Mouse (Mus musculus): Measurements from ENCODE around the gene Armh2. TPM values are rescaled to one million over a fixed set of nuclear protein-coding genes. Genes with fewer than 3 reads are reported as not detected.

Gene Armh2
- total RNA-seq, 1 experiment = not detected

DNA sequence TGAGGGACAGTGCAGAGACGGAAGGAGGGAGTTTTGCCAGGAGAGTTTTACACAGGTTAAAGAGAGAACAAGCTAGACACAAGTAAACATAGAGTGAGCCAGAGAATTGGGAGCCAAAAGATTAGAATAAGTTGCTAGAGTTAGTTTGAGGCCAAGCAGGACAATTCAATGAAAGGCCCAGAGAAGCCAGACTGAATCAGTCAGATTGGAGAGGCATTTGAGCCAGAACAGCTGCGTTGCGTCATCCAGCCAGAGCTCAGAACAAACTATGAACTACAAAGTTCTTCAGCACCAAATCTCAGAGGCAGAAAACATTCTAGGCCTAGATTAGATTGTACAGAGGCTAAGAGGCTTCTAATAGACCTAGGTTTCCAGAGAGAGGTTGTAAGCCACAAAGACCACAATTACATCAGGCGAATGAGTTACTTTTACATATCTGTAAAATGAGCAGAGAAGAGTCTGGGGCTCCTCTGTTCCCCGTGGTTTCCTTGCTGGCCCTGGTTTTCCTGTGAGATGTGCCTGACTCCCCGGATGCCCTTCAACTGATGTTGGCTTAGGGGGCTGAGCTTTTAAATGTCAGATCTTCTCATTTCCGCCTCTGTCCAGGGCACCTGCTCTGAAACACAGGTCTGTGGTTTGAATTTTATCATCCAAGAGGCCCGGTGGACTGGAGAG lies 37.8 kb downstream of the Armh2 start:
- no peak for TF ChIP-seq ZC3H11A (IDR thresholded peaks at IDR 0.05; ENCODE audit: borderline replicate concordance, low read depth, low read length)
- TF ChIP-seq MAFK (IDR thresholded peaks at IDR 0.05; ENCODE audit: insufficient read depth, low read depth, low read length) = no peak
- TF ChIP-seq CHD2 (IDR thresholded peaks at IDR 0.05; ENCODE audit: low read depth, low read length) = no peak
- no peak for TF ChIP-seq HCFC1 (IDR thresholded peaks at IDR 0.05; ENCODE audit: borderline replicate concordance, insufficient read depth, low read length)
- no peak for DNase-seq (ENCODE audit: low read depth, low spot score)
- Histone ChIP-seq H3K9ac (ENCODE audit: insufficient read depth, low read depth, low read length, poor library complexity, severe bottlenecking) (no peak overlapping the region), H3K4me3 (ENCODE audit: insufficient read depth in 1 of 2, low read depth in 1 of 2, low read length in 2 of 2, poor library complexity in 1 of 2, severe bottlenecking in 1 of 2) (no peak overlapping the region), H3K4me1 (ENCODE audit: control insufficient read depth in 2 of 2, insufficient read depth in 2 of 2, low read length in 2 of 2, poor library complexity in 1 of 2) (no peaks in the 10 kb centered on the region), H3K36me3 (ENCODE audit: control insufficient read depth, insufficient read depth, low read length, poor library complexity, severe bottlenecking) (no peaks in the 10 kb centered on the region), H3K27ac (ENCODE audit: insufficient read depth, low read depth, low read length, poor library complexity, severe bottlenecking) (no peak overlapping the region), H3K9me3 (ENCODE audit: control insufficient read depth, insufficient read depth, low read depth, low read length) (no peaks in the 10 kb centered on the region)
- in situ Hi-C loops (cut with MboI; ENCODE audit: low sequenced_read_pairs in 2 of 2, unreplicated experiment in 2 of 2) = no loop called here

DNA sequence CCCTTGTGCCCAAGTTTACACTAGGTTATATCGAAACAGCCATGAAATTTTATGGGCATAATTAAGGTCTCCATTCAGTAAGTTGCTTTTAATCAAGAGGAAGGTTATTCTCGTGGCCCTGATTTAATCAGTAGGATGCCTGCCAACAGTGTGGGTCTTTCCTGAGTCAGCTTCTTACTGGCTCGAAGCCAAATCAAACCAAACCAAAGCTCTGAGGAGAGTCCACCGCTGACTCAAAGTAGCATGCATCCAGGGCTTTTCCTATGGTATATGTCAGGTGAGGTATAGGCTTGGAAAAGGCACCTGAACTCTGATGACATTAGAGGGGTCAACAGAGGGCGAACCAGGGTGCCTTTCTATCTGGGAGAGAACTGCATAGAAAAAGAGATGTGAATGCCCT lies 40.9 kb downstream of the Armh2 start:
- no peak overlapping the region for H3K9ac ChIP-seq (ENCODE audit: insufficient read depth, low read depth, low read length, poor library complexity, severe bottlenecking)
- no peaks in the 10 kb centered on the region for H3K36me3 ChIP-seq (ENCODE audit: control insufficient read depth, insufficient read depth, low read length, poor library complexity, severe bottlenecking)
- no peak overlapping the region for H3K4me3 ChIP-seq (ENCODE audit: insufficient read depth in 1 of 2, low read depth in 1 of 2, low read length in 2 of 2, poor library complexity in 1 of 2, severe bottlenecking in 1 of 2)
- H3K27ac ChIP-seq (ENCODE audit: insufficient read depth, low read depth, low read length, poor library complexity, severe bottlenecking) = no peak overlapping the region
- peaks cover 0 to 3% of the 10 kb centered on the region in 2 experiments; a peak in 1 of 4 replicates for H3K4me1 ChIP-seq (ENCODE audit: control insufficient read depth in 2 of 2, insufficient read depth in 2 of 2, low read length in 2 of 2, poor library complexity in 1 of 2)
- no peak for TF ChIP-seq ZNF384 (IDR thresholded peaks at IDR 0.05; ENCODE audit: low read depth, low read length)
- TF ChIP-seq MAFK (IDR thresholded peaks at IDR 0.05; ENCODE audit: insufficient read depth, low read depth, low read length) = no peak
- TF ChIP-seq ZC3H11A (IDR thresholded peaks at IDR 0.05; ENCODE audit: borderline replicate concordance, low read depth, low read length) = no peak
- no peak for TF ChIP-seq CHD2 (IDR thresholded peaks at IDR 0.05; ENCODE audit: low read depth, low read length)
- no peak for TF ChIP-seq HCFC1 (IDR thresholded peaks at IDR 0.05; ENCODE audit: borderline replicate concordance, insufficient read depth, low read length)
- no peak for DNase-seq (ENCODE audit: low read depth, low spot score)
- H3K9me3 ChIP-seq (ENCODE audit: control insufficient read depth, insufficient read depth, low read depth, low read length) = no peaks in the 10 kb centered on the region
- in situ Hi-C loops (cut with MboI; ENCODE audit: low sequenced_read_pairs in 2 of 2, unreplicated experiment in 2 of 2) = no loop called here

DNA sequence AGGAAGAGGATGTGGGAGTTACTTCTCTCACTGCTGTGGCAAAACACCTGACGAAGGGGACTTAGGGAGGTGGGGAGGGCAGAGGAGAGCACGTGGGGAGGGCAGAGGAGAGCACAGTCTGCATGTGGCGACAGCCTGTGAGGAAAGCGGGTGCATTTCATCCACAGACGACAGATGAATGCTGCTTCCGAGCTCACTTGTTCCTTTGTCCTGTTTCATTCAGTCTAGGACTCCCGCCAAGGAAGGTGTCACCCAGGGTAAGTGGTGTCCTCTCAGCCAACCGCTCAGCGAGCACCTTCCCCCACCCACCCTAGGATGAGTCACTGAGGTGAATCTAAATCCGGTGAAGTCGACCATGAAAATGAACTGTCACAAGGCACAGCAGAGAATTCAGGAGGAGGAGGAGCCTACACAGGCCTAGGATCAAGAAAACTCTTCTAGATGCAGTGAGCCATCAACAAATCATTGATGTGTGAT lies 45.0 kb downstream of the Armh2 start:
- Histone ChIP-seq H3K36me3 (ENCODE audit: control insufficient read depth, insufficient read depth, low read length, poor library complexity, severe bottlenecking) (no peaks in the 10 kb centered on the region), H3K27ac (ENCODE audit: insufficient read depth, low read depth, low read length, poor library complexity, severe bottlenecking) (no peak overlapping the region), H3K9ac (ENCODE audit: insufficient read depth, low read depth, low read length, poor library complexity, severe bottlenecking) (no peak overlapping the region), H3K9me3 (ENCODE audit: control insufficient read depth, insufficient read depth, low read depth, low read length) (no peaks in the 10 kb centered on the region), H3K4me3 (ENCODE audit: insufficient read depth in 1 of 2, low read depth in 1 of 2, low read length in 2 of 2, poor library complexity in 1 of 2, severe bottlenecking in 1 of 2) (no peak overlapping the region), H3K4me1 (ENCODE audit: control insufficient read depth in 2 of 2, insufficient read depth in 2 of 2, low read length in 2 of 2, poor library complexity in 1 of 2) (peaks cover 0 to 3% of the 10 kb centered on the region in 2 experiments; a peak in 1 of 4 replicates)
- TF ChIP-seq ZNF384 (IDR thresholded peaks at IDR 0.05; ENCODE audit: low read depth, low read length) = no peak
- no peak for TF ChIP-seq ZC3H11A (IDR thresholded peaks at IDR 0.05; ENCODE audit: borderline replicate concordance, low read depth, low read length)
- no peak for TF ChIP-seq MAFK (IDR thresholded peaks at IDR 0.05; ENCODE audit: insufficient read depth, low read depth, low read length)
- TF ChIP-seq HCFC1 (IDR thresholded peaks at IDR 0.05; ENCODE audit: borderline replicate concordance, insufficient read depth, low read length) = no peak
- TF ChIP-seq CHD2 (IDR thresholded peaks at IDR 0.05; ENCODE audit: low read depth, low read length) = no peak
- in situ Hi-C loops (cut with MboI; ENCODE audit: low sequenced_read_pairs in 2 of 2, unreplicated experiment in 2 of 2) = no loop called here
- no peak for DNase-seq (ENCODE audit: low read depth, low spot score)

DNA sequence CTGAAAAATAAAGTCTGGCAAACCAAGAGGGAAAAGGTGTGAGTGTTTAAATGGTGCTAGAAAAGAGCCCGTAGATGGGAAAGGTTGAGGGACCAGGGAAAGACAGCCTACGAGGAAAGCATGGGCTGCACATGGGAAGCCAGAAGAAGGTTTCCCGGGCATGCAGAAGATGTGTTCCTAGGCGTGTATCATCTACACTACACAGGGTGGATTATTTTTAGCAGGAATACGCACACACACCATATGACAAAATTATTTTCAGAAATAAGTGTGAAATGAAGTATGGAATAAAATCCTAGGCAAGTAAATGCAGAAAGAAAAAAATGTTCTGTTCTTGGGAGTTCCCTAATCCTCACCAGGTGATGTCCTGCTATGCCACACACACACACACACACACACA lies 46.4 kb downstream of the Armh2 start:
- TF ChIP-seq ZNF384 (IDR thresholded peaks at IDR 0.05; ENCODE audit: low read depth, low read length) (no peak), ZC3H11A (IDR thresholded peaks at IDR 0.05; ENCODE audit: borderline replicate concordance, low read depth, low read length) (no peak), MAFK (IDR thresholded peaks at IDR 0.05; ENCODE audit: insufficient read depth, low read depth, low read length) (no peak), HCFC1 (IDR thresholded peaks at IDR 0.05; ENCODE audit: borderline replicate concordance, insufficient read depth, low read length) (no peak), CHD2 (IDR thresholded peaks at IDR 0.05; ENCODE audit: low read depth, low read length) (no peak)
- no peak overlapping the region for H3K9ac ChIP-seq (ENCODE audit: insufficient read depth, low read depth, low read length, poor library complexity, severe bottlenecking)
- H3K4me1 ChIP-seq (ENCODE audit: control insufficient read depth in 2 of 2, insufficient read depth in 2 of 2, low read length in 2 of 2, poor library complexity in 1 of 2) = peaks cover 0 to 3% of the 10 kb centered on the region in 2 experiments; a peak in 1 of 4 replicates
- no peak for DNase-seq (ENCODE audit: low read depth, low spot score)
- no peaks in the 10 kb centered on the region for H3K36me3 ChIP-seq (ENCODE audit: control insufficient read depth, insufficient read depth, low read length, poor library complexity, severe bottlenecking)
- H3K4me3 ChIP-seq (ENCODE audit: insufficient read depth in 1 of 2, low read depth in 1 of 2, low read length in 2 of 2, poor library complexity in 1 of 2, severe bottlenecking in 1 of 2) = no peak overlapping the region
- H3K27ac ChIP-seq (ENCODE audit: insufficient read depth, low read depth, low read length, poor library complexity, severe bottlenecking) = no peak overlapping the region
- in situ Hi-C loops (cut with MboI; ENCODE audit: low sequenced_read_pairs in 2 of 2, unreplicated experiment in 2 of 2) = no loop called here
- H3K9me3 ChIP-seq (ENCODE audit: control insufficient read depth, insufficient read depth, low read depth, low read length) = no peaks in the 10 kb centered on the region
